Mouse (Mus musculus) ES-Bruce4 (cell line): Measurements from ENCODE around the gene Sar1b. TPM values are rescaled to one million over a fixed set of nuclear protein-coding genes. Genes with fewer than 3 reads are reported as not detected.

Experiments used
- H3K27ac ChIP-seq: 2 replicates; pipeline ENCODE4 v1.5.1; 2012; ENCODE audit warnings: low read length, inconsistent platforms; ENCODE audit not compliant: insufficient read depth
- H3K27me3 ChIP-seq: 2 replicates; pipeline ENCODE4 v1.6.1; 2012; ENCODE audit warnings: mild to moderate bottlenecking, low read length, inconsistent platforms; ENCODE audit not compliant: control insufficient read depth, poor library complexity, insufficient read depth, severe bottlenecking
- H3K36me3 ChIP-seq: 2 replicates; pipeline ENCODE4 v1.6.1; 2012; ENCODE audit warnings: inconsistent platforms, mild to moderate bottlenecking, low read length, moderate library complexity; ENCODE audit not compliant: control insufficient read depth, poor library complexity, insufficient read depth, severe bottlenecking
- H3K4me1 ChIP-seq: one replicate; pipeline ENCODE4 v1.8.1; 2011; ENCODE audit warnings: low read length; ENCODE audit not compliant: control insufficient read depth, insufficient read depth
- H3K4me3 ChIP-seq: 2 replicates; pipeline ENCODE4 v1.5.1; 2011; ENCODE audit warnings: low read depth, mild to moderate bottlenecking, low read length
- H3K9ac ChIP-seq: 2 replicates; pipeline ENCODE4 v1.6.1; 2012; ENCODE audit warnings: low read depth, mild to moderate bottlenecking, inconsistent platforms; ENCODE audit not compliant: poor library complexity, severe bottlenecking
- H3K9me3 ChIP-seq: replicated peaks from 2 replicates; pipeline ENCODE4 v1.6.1; 2012; ENCODE audit warnings: mild to moderate bottlenecking, low read length, inconsistent platforms; ENCODE audit not compliant: control insufficient read depth, poor library complexity, insufficient read depth, severe bottlenecking
- CTCF ChIP-seq: IDR thresholded peaks from one replicate; pipeline ENCODE4 v1.8.1; 2011; ENCODE audit warnings: low read depth, low read length
- EP300 ChIP-seq: IDR thresholded peaks from 2 replicates; pipeline ENCODE4 v1.6.1; 2011; ENCODE audit warnings: low read depth, low read length; ENCODE audit not compliant: insufficient read depth
- POLR2A ChIP-seq: IDR thresholded peaks from one replicate; pipeline ENCODE4 v1.8.1; 2011; ENCODE audit warnings: low read length; ENCODE audit not compliant: insufficient read depth
- polyA plus RNA-seq: library from polyadenylated mRNA; stranded (reverse); fragments of >200 nt; gene quantifications from 2 replicates; pipeline ENCODE4 v1.2.4, GENCODE M21; 2011; ENCODE audit warnings: low read depth; ENCODE audit not compliant: missing spikeins, insufficient read depth, insufficient read length

Gene Sar1b
- polyA plus RNA-seq, 1 experiment = 39.5 TPM

DNA sequence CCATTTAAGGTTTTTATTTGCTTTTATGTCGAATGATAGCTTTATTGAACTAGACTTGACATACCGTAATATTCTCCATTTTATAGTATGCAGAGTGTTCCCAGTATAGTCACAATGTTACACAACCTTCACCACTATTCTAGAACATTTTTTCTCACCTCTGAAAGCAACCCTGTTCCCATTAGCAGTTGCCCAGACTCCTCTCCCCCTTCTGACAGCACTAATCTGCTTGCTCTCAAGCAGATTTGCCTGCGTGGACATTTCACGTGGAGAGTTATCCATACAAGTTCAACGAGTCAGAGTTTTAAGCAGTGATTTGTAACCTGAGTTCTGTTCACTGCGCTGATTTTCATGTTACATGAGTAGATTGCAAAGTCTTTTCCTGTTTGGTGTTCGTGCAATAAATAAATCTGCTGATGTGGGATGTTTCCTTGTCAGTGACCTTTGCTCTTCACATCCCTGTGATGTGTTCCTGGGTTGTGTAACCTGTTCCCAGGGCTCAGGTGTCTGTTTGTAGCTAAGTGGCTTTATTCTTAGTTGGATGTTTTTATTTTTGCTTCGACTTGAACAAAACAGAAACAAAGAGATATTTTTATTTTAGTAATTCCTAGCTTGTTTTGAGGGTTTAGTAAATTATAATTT, 4.2 kb downstream of the Sar1b start:
- Histone ChIP-seq H3K27me3 (no peaks in the 10 kb centered on the region), H3K36me3 (no peaks in the 10 kb centered on the region), H3K27ac (no peak overlapping the region), H3K9ac (no peak overlapping the region), H3K9me3 (no peaks in the 10 kb centered on the region), H3K4me3 (no peak overlapping the region), H3K4me1 (no peaks in the 10 kb centered on the region)
- TF ChIP-seq POLR2A (no peak), CTCF (no peak), EP300 (no peak)

DNA sequence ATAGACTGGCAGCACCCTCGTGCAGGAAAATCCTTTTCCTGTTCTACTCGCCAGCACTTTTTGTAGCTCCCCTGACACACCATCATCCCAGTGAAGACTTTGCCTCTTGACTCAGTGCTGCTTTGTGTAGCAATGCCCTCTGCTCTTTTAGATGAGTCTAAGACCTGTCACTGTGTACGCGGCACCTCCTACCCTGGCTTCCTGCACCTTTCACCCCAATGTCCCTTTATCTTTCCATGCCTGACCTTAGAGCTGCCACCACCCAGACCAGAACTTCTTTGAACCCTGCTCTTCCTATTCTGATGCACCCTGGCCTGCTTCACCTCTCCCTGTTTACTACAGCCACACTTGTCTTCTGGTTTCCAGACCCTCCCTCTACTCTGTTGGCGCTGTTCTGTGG, 4.8 kb downstream of the Sar1b start:
- TF ChIP-seq EP300 (no peak), CTCF (no peak), POLR2A (no peak)
- H3K36me3 ChIP-seq = no peaks in the 10 kb centered on the region
- no peaks in the 10 kb centered on the region for H3K9me3 ChIP-seq
- no peaks in the 10 kb centered on the region for H3K4me1 ChIP-seq
- no peaks in the 10 kb centered on the region for H3K27me3 ChIP-seq
- H3K27ac ChIP-seq = no peak overlapping the region
- no peak overlapping the region for H3K4me3 ChIP-seq
- H3K9ac ChIP-seq = no peak overlapping the region

DNA sequence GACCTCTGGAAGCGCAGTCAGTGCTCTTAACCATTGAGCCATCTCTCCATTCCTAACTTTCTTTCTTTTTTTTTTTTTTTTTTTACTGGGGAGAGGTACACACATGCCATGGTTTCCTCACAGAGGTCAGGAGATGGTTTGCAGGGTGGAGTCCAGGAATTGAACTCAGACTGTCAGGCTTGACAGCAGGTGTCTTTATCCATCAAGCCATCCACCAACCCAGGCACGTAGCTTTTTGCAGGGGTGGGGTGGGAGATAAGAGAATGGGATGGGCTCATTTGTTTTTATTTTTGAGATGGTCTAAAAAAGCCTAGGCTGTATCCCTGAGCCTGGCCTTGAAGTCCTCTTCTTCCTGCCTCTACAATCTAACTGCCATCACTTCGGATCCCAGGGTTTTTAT, 12.0 kb downstream of the Sar1b start:
- no peak for TF ChIP-seq POLR2A
- TF ChIP-seq CTCF = no peak
- TF ChIP-seq EP300 = no peak
- Histone ChIP-seq H3K4me3 (no peak overlapping the region), H3K36me3 (peaks cover 5% of the 10 kb centered on the region), H3K4me1 (no peaks in the 10 kb centered on the region), H3K27me3 (no peaks in the 10 kb centered on the region), H3K9me3 (no peaks in the 10 kb centered on the region), H3K27ac (no peak overlapping the region), H3K9ac (no peak overlapping the region)

DNA sequence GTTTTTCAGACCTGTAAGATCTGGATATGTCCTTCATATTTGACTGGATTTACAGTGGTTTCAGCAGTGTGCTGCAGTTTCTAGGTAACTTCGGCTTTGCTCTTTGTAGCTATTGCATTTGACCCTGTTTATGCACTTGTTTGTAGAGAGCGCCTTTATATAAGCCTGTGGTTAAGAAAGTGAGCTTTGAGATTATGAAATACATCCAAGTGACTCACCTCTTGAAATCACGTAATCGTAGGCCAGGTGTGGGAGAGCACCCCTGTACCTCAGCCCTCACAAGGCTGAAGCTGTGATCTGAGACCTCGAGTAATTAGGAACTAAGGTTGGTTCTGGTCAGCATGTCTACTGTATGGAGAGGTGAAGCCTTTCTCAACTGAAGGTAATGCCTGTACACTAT, 14.0 kb downstream of the Sar1b start:
- Histone ChIP-seq H3K9ac (no peak overlapping the region), H3K27ac (no peak overlapping the region), H3K4me3 (no peak overlapping the region), H3K27me3 (no peaks in the 10 kb centered on the region), H3K36me3 (peaks cover 5% of the 10 kb centered on the region), H3K9me3 (no peaks in the 10 kb centered on the region), H3K4me1 (no peaks in the 10 kb centered on the region)
- no peak for TF ChIP-seq POLR2A
- TF ChIP-seq CTCF = no peak
- TF ChIP-seq EP300 = no peak

DNA sequence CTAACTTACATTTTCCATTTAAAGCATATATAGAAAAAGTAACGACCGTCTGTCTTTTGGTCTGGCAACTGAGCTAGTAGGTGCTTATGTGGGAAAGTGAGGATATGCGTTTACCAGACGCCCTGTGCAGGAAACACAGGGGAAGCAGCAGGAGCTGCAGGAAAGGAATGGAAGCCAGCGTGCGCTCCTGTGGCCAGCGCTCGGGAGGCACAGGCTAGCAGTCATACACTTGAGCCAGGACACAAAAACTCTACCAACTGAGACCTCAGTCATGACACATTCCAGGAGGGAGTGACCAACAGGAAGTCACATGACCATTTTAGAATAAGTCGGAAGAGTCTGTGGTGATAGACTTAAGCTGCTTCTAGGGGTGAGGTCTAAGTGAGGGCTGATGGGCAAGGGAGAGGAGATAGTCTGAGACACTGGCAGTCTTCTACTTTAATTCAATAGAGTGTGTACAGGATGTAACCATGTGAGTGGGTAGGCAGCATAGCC, 17.3 kb downstream of the Sar1b start:
- H3K4me3 ChIP-seq = no peak overlapping the region
- H3K36me3 ChIP-seq = peaks cover 11% of the 10 kb centered on the region
- no peak overlapping the region for H3K27ac ChIP-seq
- no peaks in the 10 kb centered on the region for H3K27me3 ChIP-seq
- H3K9me3 ChIP-seq = no peaks in the 10 kb centered on the region
- peaks cover 1% of the 10 kb centered on the region for H3K4me1 ChIP-seq
- TF ChIP-seq POLR2A (no peak), CTCF (no peak), EP300 (no peak)
- no peak overlapping the region for H3K9ac ChIP-seq

DNA sequence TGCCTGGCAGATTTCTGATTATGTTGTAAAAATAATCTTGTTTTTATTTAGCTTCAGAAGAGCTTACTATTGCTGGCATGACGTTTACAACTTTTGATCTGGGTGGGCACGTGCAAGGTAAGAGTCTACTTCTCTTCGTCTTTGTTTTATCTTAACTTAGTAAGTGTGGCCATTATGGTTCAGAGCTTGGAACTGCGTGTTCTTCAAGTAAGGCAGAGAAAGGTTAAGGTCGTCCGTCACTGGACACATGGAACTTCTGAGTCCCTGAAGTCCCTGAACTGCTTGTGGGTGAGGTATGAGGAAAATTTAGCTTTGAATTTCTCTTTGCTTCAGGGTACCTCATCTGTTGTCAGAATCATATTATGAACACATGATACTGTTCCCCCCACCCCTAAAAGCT, 19.2 kb downstream of the Sar1b start:
- no peaks in the 10 kb centered on the region for H3K9me3 ChIP-seq
- H3K4me3 ChIP-seq = no peak overlapping the region
- TF ChIP-seq EP300 (no peak), POLR2A (no peak), CTCF (no peak)
- no peak overlapping the region for H3K27ac ChIP-seq
- no peaks in the 10 kb centered on the region for H3K27me3 ChIP-seq
- H3K9ac ChIP-seq = no peak overlapping the region
- peaks cover 1% of the 10 kb centered on the region for H3K4me1 ChIP-seq
- H3K36me3 ChIP-seq = peaks cover 11% of the 10 kb centered on the region
